Mouse (Mus musculus) T-helper 2 cell (primary cell): ENCODE data around the gene Cavin1.

ENCODE experiments used
- in situ Hi-C: fragments of 300-600 bp; cut with MboI, MseI; formaldehyde crosslinking; loops from one replicate; pipeline ENCODE4 v1.15.1; 2025; ENCODE audit warnings: high pct_unique_total_duplicates

Gene Cavin1

GRCm38 (mm10) chr11:100981236-100981635 lies 10.5 kb upstream of the Cavin1 start:
- in situ Hi-C loops: no loop called here

- in situ Hi-C loops: no loop called here
These were observed 9.8 kb upstream of the Cavin1 start for GRCm38 (mm10) chr11:100980438-100980837.

- in situ Hi-C loops: no loop called here
These were observed 9.2 kb upstream of the Cavin1 start for GRCm38 (mm10) chr11:100979887-100980286.

GRCm38 (mm10) chr11:100975241-100975640 lies 4.6 kb upstream of the Cavin1 start:
- in situ Hi-C loops: no loop called here

GRCm38 (mm10) chr11:100974381-100974970 lies 3.8 kb upstream of the Cavin1 start:
- in situ Hi-C loops: no loop called here

- in situ Hi-C loops: no loop called here
These were observed 2.6 kb upstream of the Cavin1 start for GRCm38 (mm10) chr11:100973245-100973644.

- in situ Hi-C loops: no loop called here
These were observed 768 bp upstream of the Cavin1 start for GRCm38 (mm10) chr11:100971455-100971854.

- in situ Hi-C loops: loop anchor here (5.0 to 10.0 kb wide), 2 partner anchors 87 to 165 kb away; no protein-coding TSS in a partner anchor
These were observed 737 bp downstream of the Cavin1 start for GRCm38 (mm10) chr11:100969744-100970556.

GRCm38 (mm10) chr11:100969189-100969743 lies 1.4 kb downstream of the Cavin1 start:
- in situ Hi-C loops: loop anchor here (5.0 to 10.0 kb wide), 2 partner anchors 88 to 164 kb away; no protein-coding TSS in a partner anchor

GRCm38 (mm10) chr11:100968501-100968900 lies 2.2 kb downstream of the Cavin1 start:
- in situ Hi-C loops: loop anchor here (5.0 to 10.0 kb wide), 2 partner anchors 89 to 164 kb away; no protein-coding TSS in a partner anchor

GRCm38 (mm10) chr11:100967881-100968420 lies 2.7 kb downstream of the Cavin1 start:
- in situ Hi-C loops: loop anchor here (5.0 to 10.0 kb wide), 2 partner anchors 89 to 163 kb away; no protein-coding TSS in a partner anchor

- in situ Hi-C loops: loop anchor here (5.0 to 10.0 kb wide), 2 partner anchors 90 to 163 kb away; no protein-coding TSS in a partner anchor
These were observed 3.3 kb downstream of the Cavin1 start for GRCm38 (mm10) chr11:100967376-100967775.

GRCm38 (mm10) chr11:100965760-100966159 lies 4.9 kb downstream of the Cavin1 start:
- in situ Hi-C loops: loop anchor here (5.0 to 10.0 kb wide), 2 partner anchors 92 to 161 kb away; no protein-coding TSS in a partner anchor

GRCm38 (mm10) chr11:100964901-100965542 lies 5.7 kb downstream of the Cavin1 start:
- in situ Hi-C loops: loop anchor here (5.0 to 10.0 kb wide), 2 partner anchors 92 to 160 kb away; no protein-coding TSS in a partner anchor

GRCm38 (mm10) chr11:100964180-100964579 lies 6.5 kb downstream of the Cavin1 start:
- in situ Hi-C loops: loop anchor here (10.0 kb wide), 1 partner anchor 159 kb away; no protein-coding TSS in a partner anchor

GRCm38 (mm10) chr11:100963647-100964046 lies 7.0 kb downstream of the Cavin1 start:
- in situ Hi-C loops: loop anchor here (10.0 kb wide), 1 partner anchor 159 kb away; no protein-coding TSS in a partner anchor

- in situ Hi-C loops: loop anchor here (10.0 kb wide), 1 partner anchor 158 kb away; no protein-coding TSS in a partner anchor
These were observed 8.2 kb downstream of the Cavin1 start for GRCm38 (mm10) chr11:100962371-100962911.

GRCm38 (mm10) chr11:100960540-100960939 lies 10.1 kb downstream of the Cavin1 start:
- in situ Hi-C loops: loop anchor here (10.0 kb wide), 1 partner anchor 156 kb away; no protein-coding TSS in a partner anchor

- in situ Hi-C loops: loop anchor here (5.0 to 10.0 kb wide), 2 partner anchors 68 to 155 kb away; no protein-coding TSS in a partner anchor
These were observed 10.9 kb downstream of the Cavin1 start for GRCm38 (mm10) chr11:100959826-100960225.

- in situ Hi-C loops: loop anchor here (5.0 kb wide), 1 partner anchor 67 kb away; no protein-coding TSS in a partner anchor
These were observed 11.2 kb downstream of the Cavin1 start for GRCm38 (mm10) chr11:100959464-100959810.
